Comparison of ENCODE assay signal across 8 mouse cellular contexts in genomic region chr4:155704721-155705591, GRCm38 (mm10). TPM values are rescaled to one million over a fixed set of nuclear protein-coding genes. Genes with fewer than 3 reads are reported as not detected.
A peak's percentile ranks its signal among the peaks of the same experiment; 100 is the strongest.
DNase-seq lines count a peak whose midpoint lies in the region; ATAC-seq and TF ChIP-seq lines count a peak whose summit lies in the region.

Gene Ssu72, plus strand, starts transcription at chr4:155704800.

- ATAC-seq in heart, embryonic 12.5 days (ENCODE audit: insufficient number of reproducible peaks, low FRiP score) = peak; percentile 95
- peak; percentile 95 for ATAC-seq in kidney, postnatal 0 days (replicated peaks; ENCODE audit: low FRiP score, low read depth)
- ATAC-seq in liver, embryonic 11.5 days (replicated peaks; ENCODE audit: low FRiP score) = peak; percentile 92
- ATAC-seq in stomach, embryonic 14.5 days (ENCODE audit: insufficient number of reproducible peaks, insufficient read depth, low FRiP score, low read depth) = peak; percentile 95

- peak; percentile 82 for TF ChIP-seq POLR2A in brain, embryonic 14.5 days (IDR thresholded peaks at IDR 0.05; ENCODE audit: borderline replicate concordance, extremely low read depth, insufficient read depth, insufficient read length, poor library complexity, severe bottlenecking)

- peak within 1 kb of the TSS; percentile 85 for H3ac ChIP-seq in C2C12 (ENCODE audit: control insufficient read depth, insufficient read length, low read depth)

- peak; percentile 98 for DNase-seq in brain, embryonic 14.5 days (ENCODE audit: low read depth)
- peak; percentile 96 for DNase-seq in kidney, postnatal 0 days (ENCODE audit: low spot score)
- DNase-seq in liver, embryonic 11.5 days (ENCODE audit: low spot score) = peak; percentile 97
- peak; percentile 98 for DNase-seq in naive thymus-derived CD4-positive, alpha-beta T cell, adult 2 months (ENCODE audit: low read depth)

- H3K4me3 ChIP-seq in C2C12 (ENCODE audit: insufficient read depth, poor library complexity, severe bottlenecking) = peak within 1 kb of the TSS; percentile 94
- peak within 1 kb of the TSS; percentile 79 for H3K4me3 ChIP-seq in erythroblast, embryonic 14.5 days (replicated peaks)
- peak within 1 kb of the TSS; percentile 98 for H3K4me3 ChIP-seq in heart, embryonic 12.5 days
- H3K4me3 ChIP-seq in kidney, postnatal 0 days (replicated peaks; ENCODE audit: low read depth, low read length) = peak within 1 kb of the TSS; percentile 95
- H3K4me3 ChIP-seq in liver, embryonic 11.5 days (ENCODE audit: low read depth, low read length) = peak within 1 kb of the TSS; percentile 84
- H3K4me3 ChIP-seq in stomach, embryonic 14.5 days (ENCODE audit: low read depth, low read length) = peak within 1 kb of the TSS; percentile 86

- H3K79me3 ChIP-seq in C2C12 (ENCODE audit: low read depth) = peaks cover 48% of the 10 kb centered on the region

- no peaks in the 10 kb centered on the region for H3K9me3 ChIP-seq in erythroblast, embryonic 14.5 days (ENCODE audit: control insufficient read depth, low read length)
- H3K9me3 ChIP-seq in heart, embryonic 12.5 days (replicated peaks) = no peaks in the 10 kb centered on the region
- H3K9me3 ChIP-seq in kidney, postnatal 0 days (replicated peaks; ENCODE audit: low read length) = no peaks in the 10 kb centered on the region
- H3K9me3 ChIP-seq in liver, embryonic 11.5 days (ENCODE audit: control insufficient read depth, low read length) = no peaks in the 10 kb centered on the region
- no peaks in the 10 kb centered on the region for H3K9me3 ChIP-seq in stomach, embryonic 14.5 days (ENCODE audit: control insufficient read depth, low read depth, low read length)

- H3K4me1 ChIP-seq in erythroblast, embryonic 14.5 days (ENCODE audit: control insufficient read depth) = peaks cover 47% of the 10 kb centered on the region
- peaks cover 22% of the 10 kb centered on the region for H3K4me1 ChIP-seq in heart, embryonic 12.5 days (replicated peaks)
- H3K4me1 ChIP-seq in kidney, postnatal 0 days (replicated peaks; ENCODE audit: insufficient read depth, low read length) = 0 out of 2 replicates have a peak, but pooled peaks cover 5% of the 10 kb centered on the region
- peaks cover 20% of the 10 kb centered on the region for H3K4me1 ChIP-seq in liver, embryonic 11.5 days (replicated peaks; ENCODE audit: control insufficient read depth, insufficient read depth, low read length)
- peaks cover 10% of the 10 kb centered on the region; the same call in 1 of the 2 replicates for H3K4me1 ChIP-seq in stomach, embryonic 14.5 days (ENCODE audit: control insufficient read depth, insufficient read depth, low read length)

- H3K27me3 ChIP-seq in C2C12 (ENCODE audit: control insufficient read depth, insufficient read depth, insufficient read length) = no peaks in the 10 kb centered on the region
- H3K27me3 ChIP-seq in erythroblast, embryonic 14.5 days (ENCODE audit: control insufficient read depth) = no peaks in the 10 kb centered on the region
- no peaks in the 10 kb centered on the region for H3K27me3 ChIP-seq in heart, embryonic 12.5 days (replicated peaks)
- no peaks in the 10 kb centered on the region for H3K27me3 ChIP-seq in kidney, postnatal 0 days (ENCODE audit: insufficient read depth, low read length)
- H3K27me3 ChIP-seq in liver, embryonic 11.5 days (replicated peaks; ENCODE audit: control insufficient read depth, insufficient read depth, low read length) = no peaks in the 10 kb centered on the region
- H3K27me3 ChIP-seq in stomach, embryonic 14.5 days (ENCODE audit: control insufficient read depth, insufficient read depth, low read length) = no peaks in the 10 kb centered on the region

- peak within 1 kb of the TSS; percentile 94 for H3K9ac ChIP-seq in heart, embryonic 12.5 days
- H3K9ac ChIP-seq in kidney, postnatal 0 days (ENCODE audit: low read depth, low read length) = peak within 1 kb of the TSS; percentile 94
- peak within 1 kb of the TSS; percentile 87 for H3K9ac ChIP-seq in liver, embryonic 11.5 days (ENCODE audit: low read depth, low read length)
- peak within 1 kb of the TSS; percentile 91 for H3K9ac ChIP-seq in stomach, embryonic 14.5 days (replicated peaks; ENCODE audit: low read depth, low read length)

- peaks cover 50% of the 10 kb centered on the region for H3K79me2 ChIP-seq in C2C12 (ENCODE audit: control insufficient read depth, insufficient read depth)

- peak within 1 kb of the TSS; percentile 92 for H3K27ac ChIP-seq in heart, embryonic 12.5 days (ENCODE audit: poor library complexity, severe bottlenecking)
- H3K27ac ChIP-seq in kidney, postnatal 0 days = peak within 1 kb of the TSS; percentile 98
- H3K27ac ChIP-seq in liver, embryonic 11.5 days (ENCODE audit: low read depth, low read length) = peak within 1 kb of the TSS; percentile 95
- H3K27ac ChIP-seq in stomach, embryonic 14.5 days (ENCODE audit: low read length) = peak within 1 kb of the TSS; percentile 96

- TF ChIP-seq CTCF in C2C12 (IDR thresholded peaks at IDR 0.05; ENCODE audit: control insufficient read depth, insufficient read depth, insufficient read length) = no peak
- TF ChIP-seq CTCF in brain, embryonic 14.5 days (IDR thresholded peaks at IDR 0.05; ENCODE audit: borderline replicate concordance, extremely low read depth, insufficient read depth, insufficient read length) = no peak
- TF ChIP-seq CTCF in kidney, postnatal 0 days (IDR thresholded peaks at IDR 0.05; ENCODE audit: low read depth) = no peak

- H3K4me2 ChIP-seq in heart, embryonic 12.5 days = peak within 1 kb of the TSS; percentile 75
- peak within 1 kb of the TSS; percentile 74 for H3K4me2 ChIP-seq in kidney, postnatal 0 days (ENCODE audit: low read length)
- peak within 1 kb of the TSS; percentile 85 for H3K4me2 ChIP-seq in liver, embryonic 11.5 days
- peak within 1 kb of the TSS; percentile 76 for H3K4me2 ChIP-seq in stomach, embryonic 14.5 days (replicated peaks; ENCODE audit: low read depth, low read length)

- H3K36me3 ChIP-seq in C2C12 (ENCODE audit: control insufficient read depth, insufficient read depth) = no peaks in the 10 kb centered on the region
- H3K36me3 ChIP-seq in erythroblast, embryonic 14.5 days (ENCODE audit: control insufficient read depth) = peaks cover 21% of the 10 kb centered on the region
- H3K36me3 ChIP-seq in heart, embryonic 12.5 days = no peaks in the 10 kb centered on the region
- H3K36me3 ChIP-seq in kidney, postnatal 0 days (ENCODE audit: insufficient read depth, low read length) = no peaks in the 10 kb centered on the region
- H3K36me3 ChIP-seq in liver, embryonic 11.5 days (ENCODE audit: control insufficient read depth, insufficient read depth, low read length) = no peaks in the 10 kb centered on the region; the same call in 1 of the 2 replicates
- H3K36me3 ChIP-seq in stomach, embryonic 14.5 days (ENCODE audit: control insufficient read depth, insufficient read depth, low read length) = no peaks in the 10 kb centered on the region; the same call in 1 of the 2 replicates

- WGBS in heart, embryonic 12.5 days = under 1% methylated on average over 83 of the region's 83 CpGs
- under 1% methylated on average over 83 of the region's 83 CpGs for WGBS in kidney, postnatal 0 days
- WGBS in liver, embryonic 11.5 days = under 1% methylated on average over 83 of the region's 83 CpGs
- under 1% methylated on average over 83 of the region's 83 CpGs for WGBS in stomach, embryonic 14.5 days

TF ChIP-seq in C2C12, 6 proteins besides CTCF, POLR2A, EP300 and RAD21:
- TF ChIP-seq CEBPB (IDR thresholded peaks at IDR 0.05; ENCODE audit: low read depth) (peak; percentile 98), FOSL1 (IDR thresholded peaks at IDR 0.05; ENCODE audit: insufficient read depth, low read length, poor library complexity, severe bottlenecking) (no peak)

RNA-seq across cellular contexts. Expression of gene Ssu72, which starts in this region (rescaled TPM):
- 92.4 TPM for polyA plus RNA-seq in C2C12 (2012; fragmentation: generic; extraction: Trizol)
- 117 and 133 TPM in 2 replicates for polyA plus RNA-seq in brain, embryonic 14.5 days (2012; rRNA removed)
- 0.83 and 1.1 TPM in 2 replicates for polyA plus RNA-seq in erythroblast, embryonic 14.5 days (2012)
- polyA plus RNA-seq in heart, embryonic 12.5 days (2016; fragmentation: Nextera tagmentation; extraction: Ambion mirVana) = 111 and 116 TPM in 2 replicates
- 151 and 159 TPM in 2 replicates for polyA plus RNA-seq in kidney, postnatal 0 days (2015; fragmentation: Nextera tagmentation; extraction: Ambion mirVana)
- 122 and 125 TPM in 2 replicates for polyA plus RNA-seq in liver, embryonic 11.5 days (2014; fragmentation: Nextera tagmentation; extraction: Ambion mirVana)
- 140 and 145 TPM in 2 replicates for polyA plus RNA-seq in stomach, embryonic 14.5 days (2014; fragmentation: Nextera tagmentation; extraction: Ambion mirVana)

Comparison
In these comparisons a context has a peak if more than half of its experiments do, and no peak if none do; other contexts are left out.
1. Peak in every context shown above with its lines: DNase-seq, ATAC-seq, H3K4me3 ChIP-seq and H3K27ac ChIP-seq.
2. RNA of gene Ssu72 (polyA plus RNA-seq): 151 to 159 TPM in kidney, postnatal 0 days, 140 to 145 TPM in stomach, embryonic 14.5 days, 122 to 125 TPM in liver, embryonic 11.5 days, 117 to 133 TPM in brain, embryonic 14.5 days, 111 to 116 TPM in heart, embryonic 12.5 days and 92.4 TPM in C2C12 (single experiment); 0.83 to 1.1 TPM in erythroblast, embryonic 14.5 days; every median in the first group is over 10 times any median in the second.